ENCODE assay signal across 8 mouse cellular contexts in the genomic region with DNA sequence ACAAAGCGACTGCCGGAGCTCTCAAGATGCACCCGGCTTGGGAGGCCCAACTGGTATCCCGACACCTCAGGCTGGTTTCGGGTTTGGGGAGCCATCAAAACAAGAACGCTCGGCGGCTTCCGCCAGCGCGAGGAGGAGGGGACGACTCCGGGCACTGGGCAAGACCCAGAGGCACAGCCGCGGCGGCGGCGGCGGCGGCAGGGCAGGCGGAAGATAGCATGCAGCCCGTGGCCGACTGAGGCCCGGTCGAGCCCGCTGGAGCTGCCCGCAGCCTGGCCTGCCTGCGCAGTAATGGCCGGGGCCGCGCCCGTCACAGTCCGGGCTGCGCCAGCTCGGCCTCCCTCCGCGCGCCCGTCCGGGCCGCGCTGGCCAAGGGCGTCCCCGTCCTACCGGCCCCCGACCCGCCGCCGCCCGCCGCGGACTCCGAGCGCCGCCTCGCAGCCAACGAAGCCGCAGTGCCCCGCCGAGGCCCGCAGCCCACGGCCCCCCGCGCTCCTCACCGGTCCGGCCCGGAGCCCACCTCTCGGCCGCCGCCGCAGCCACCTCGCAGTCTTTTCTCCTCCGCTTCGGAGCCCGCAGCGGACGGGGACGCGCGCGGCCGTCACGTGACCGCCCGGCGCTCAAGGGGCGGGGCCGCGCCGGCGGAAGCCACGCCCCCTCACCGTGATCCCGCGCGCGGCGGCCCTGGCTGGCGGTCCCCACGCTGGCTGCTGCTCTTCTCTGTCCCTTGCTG. TPM values are rescaled to one million over a fixed set of nuclear protein-coding genes. Genes with fewer than 3 reads are reported as not detected.
DNase-seq lines count a peak whose midpoint lies in the region; ATAC-seq lines count a peak whose summit lies in the region.

No protein-coding gene starts in this region.

- no peaks in the 10 kb centered on the region for H3K9me3 ChIP-seq in megakaryocyte, embryonic 14.5 days

- DNase-seq in adrenal gland, adult (ENCODE audit: inconsistent age in 2 of 2, low spot score in 1 of 2), result peak; percentile 93 to 97
- DNase-seq in embryo, embryonic 10 days (ENCODE audit: low spot score), result peak; percentile 89
- peak; percentile 94 for DNase-seq in gastrocnemius, postnatal 10 days
- peak; percentile 61 to 83 for DNase-seq in left cerebral cortex, adult 9 months (ENCODE audit: low spot score in 2 of 2)
- DNase-seq in right cerebral cortex, adult 2 months (ENCODE audit: low spot score in 2 of 2), result peak; percentile 78 to 85
- DNase-seq in urinary bladder, postnatal 10 days (ENCODE audit: low spot score), result peak; percentile 41

- peaks cover 7% of the 10 kb centered on the region for H3K36me3 ChIP-seq in megakaryocyte, embryonic 14.5 days (replicated peaks; ENCODE audit: low read length)

- peak overlapping the region; percentile 97 for H3K4me3 ChIP-seq in megakaryocyte, embryonic 14.5 days (replicated peaks)

- peaks cover 27% of the 10 kb centered on the region for H3K4me1 ChIP-seq in megakaryocyte, embryonic 14.5 days

- ATAC-seq in inflammation-experienced regulatory T-cells, adult 6 months, result peak; percentile 73

- H3K27me3 ChIP-seq in megakaryocyte, embryonic 14.5 days (replicated peaks), result no peaks in the 10 kb centered on the region

RNA-seq across cellular contexts. Expression of gene Rnf146, which starts 0.6 kb away (rescaled TPM):
- total RNA-seq in gastrocnemius, postnatal 10 days (2021), result 10 to 100 TPM; 47.1 to 49.4 TPM
- 10 to 100 TPM; 57.6 to 69.4 (median 67.7) TPM for polyA plus RNA-seq in inflammation-experienced regulatory T-cells, adult 6 months (2017; shearing (Covaris generic))
- 3.4 TPM in 1 of 2 replicates, not detected in the other for polyA plus RNA-seq in megakaryocyte, embryonic 14.5 days (2012; ENCODE audit: insufficient read depth, low replicate concordance)

RNA-seq across cellular contexts. Expression of gene Echdc1, which starts 48.7 kb away (rescaled TPM):
- total RNA-seq in gastrocnemius, postnatal 10 days (2021), result 10 to 100 TPM; 24.2 to 28.5 TPM
- 10 to 100 TPM; 27.4 to 38.1 (median 28.4) TPM for polyA plus RNA-seq in inflammation-experienced regulatory T-cells, adult 6 months (2017; shearing (Covaris generic))
- polyA plus RNA-seq in megakaryocyte, embryonic 14.5 days (2012; ENCODE audit: insufficient read depth, low replicate concordance), result 1.5 TPM in 1 of 2 replicates, not detected in the other

Comparison
In these comparisons a context has a peak if more than half of its experiments do, and no peak if none do; other contexts are left out.
1. Peak in every context shown above with its lines: DNase-seq, ATAC-seq and H3K4me3 ChIP-seq.
2. DNase-seq: peak in every context shown above with its lines; median percentile 95 in adrenal gland, adult; 94 in gastrocnemius, postnatal 10 days; 89 in embryo, embryonic 10 days; 82 in right cerebral cortex, adult 2 months; 72 in left cerebral cortex, adult 9 months; 41 in urinary bladder, postnatal 10 days.
3. RNA of gene Rnf146, which starts 0.6 kb away (polyA plus RNA-seq): 57.6 to 69.4 TPM in inflammation-experienced regulatory T-cells, adult 6 months; 3.4 TPM in megakaryocyte, embryonic 14.5 days; every median in the first group is over 10 times any median in the second.
4. RNA of gene Echdc1, which starts 48.7 kb away (polyA plus RNA-seq): 27.4 to 38.1 TPM in inflammation-experienced regulatory T-cells, adult 6 months; 1.5 TPM in megakaryocyte, embryonic 14.5 days; every median in the first group is over 10 times any median in the second.